Comparison of ENCODE assay signal across 9 mouse cellular contexts in genomic region chr17:45610144-45610866, GRCm38 (mm10). TPM values are rescaled to one million over a fixed set of nuclear protein-coding genes. Genes with fewer than 3 reads are reported as not detected.
A peak's percentile ranks its signal among the peaks of the same experiment; 100 is the strongest.
DNase-seq lines count a peak whose midpoint lies in the region; ATAC-seq and TF ChIP-seq lines count a peak whose summit lies in the region.
"Had no signal": no experiment of that assay in that cellular context is flagged by ENCODE, and none has a peak within 500 bp of the region (broad histone marks: within the 10 kb centered on the region; RNA-seq: fewer than 3 reads in every experiment).

No protein-coding gene starts in this region.

- no peak overlapping the region for H3K4me3 ChIP-seq in kidney, postnatal 0 days (replicated peaks; ENCODE audit: low read depth, low read length)
- no peak overlapping the region for H3K4me3 ChIP-seq in embryonic facial prominence, embryonic 12.5 days
- H3K4me3 ChIP-seq in intestine, embryonic 16.5 days (ENCODE audit: low read length): no peak overlapping the region
- H3K4me3 ChIP-seq in myocyte: no peak overlapping the region
- H3K4me3 ChIP-seq: neural tube, embryonic 12.5 days had no signal

- no peaks in the 10 kb centered on the region for H3K9me3 ChIP-seq in kidney, postnatal 0 days (replicated peaks; ENCODE audit: low read length)
- H3K9me3 ChIP-seq in embryonic facial prominence, embryonic 12.5 days: no peaks in the 10 kb centered on the region
- no peaks in the 10 kb centered on the region for H3K9me3 ChIP-seq in intestine, embryonic 16.5 days (ENCODE audit: control insufficient read depth, low read length)
- H3K9me3 ChIP-seq: neural tube, embryonic 12.5 days had no signal

- H3K4me1 ChIP-seq in kidney, postnatal 0 days (replicated peaks; ENCODE audit: insufficient read depth, low read length): no peaks in the 10 kb centered on the region; the same call in 1 of the 2 replicates
- H3K4me1 ChIP-seq in embryonic facial prominence, embryonic 12.5 days: peaks cover 4% of the 10 kb centered on the region; the same call in 1 of the 2 replicates
- H3K4me1 ChIP-seq in intestine, embryonic 16.5 days (ENCODE audit: control insufficient read depth, insufficient read depth, low read length): peaks cover 8% of the 10 kb centered on the region; the same call in 1 of the 2 replicates
- H3K4me1 ChIP-seq: neural tube, embryonic 12.5 days had no signal

- WGBS in kidney, postnatal 0 days: 45% methylated on average over 5 of the region's 5 CpGs
- WGBS in embryonic facial prominence, embryonic 12.5 days: 36% methylated on average over 5 of the region's 5 CpGs
- WGBS in intestine, embryonic 16.5 days: 40% methylated on average over 5 of the region's 5 CpGs

- peak; percentile 44 for DNase-seq in kidney, postnatal 0 days (ENCODE audit: low spot score)
- no peak for DNase-seq in kidney, adult 8-10 months
- DNase-seq in ovary, adult 18-20 months (ENCODE audit: low spot score): no peak

- no peaks in the 10 kb centered on the region for H3K27me3 ChIP-seq in kidney, postnatal 0 days (ENCODE audit: insufficient read depth, low read length)
- no peaks in the 10 kb centered on the region for H3K27me3 ChIP-seq in embryonic facial prominence, embryonic 12.5 days
- H3K27me3 ChIP-seq in intestine, embryonic 16.5 days (replicated peaks; ENCODE audit: control insufficient read depth, insufficient read depth, low read length): no peaks in the 10 kb centered on the region
- H3K27me3 ChIP-seq in myocyte (ENCODE audit: control insufficient read depth, insufficient read depth, insufficient read length): no peaks in the 10 kb centered on the region
- H3K27me3 ChIP-seq: neural tube, embryonic 12.5 days had no signal

- no peak overlapping the region for H3K9ac ChIP-seq in kidney, postnatal 0 days (ENCODE audit: low read depth, low read length)
- no peak overlapping the region for H3K9ac ChIP-seq in embryonic facial prominence, embryonic 12.5 days
- H3K9ac ChIP-seq in intestine, embryonic 16.5 days (ENCODE audit: low read depth, low read length): no peak overlapping the region
- H3K9ac ChIP-seq: neural tube, embryonic 12.5 days had no signal

- no peak for TF ChIP-seq CTCF in kidney, postnatal 0 days (IDR thresholded peaks at IDR 0.05; ENCODE audit: low read depth)

- H3K27ac ChIP-seq in kidney, postnatal 0 days: peak overlapping the region; percentile 39; the same call in 1 of the 2 replicates
- H3K27ac ChIP-seq in embryonic facial prominence, embryonic 12.5 days: 0 out of 2 replicates have a peak overlapping the region, but pooled peaks have one; percentile 60
- H3K27ac ChIP-seq in intestine, embryonic 16.5 days (ENCODE audit: low read length): peak overlapping the region; percentile 52; the same call in 1 of the 2 replicates
- H3K27ac ChIP-seq: neural tube, embryonic 12.5 days had no signal

- no peak overlapping the region for H3K4me2 ChIP-seq in kidney, postnatal 0 days (ENCODE audit: low read length)
- no peak overlapping the region for H3K4me2 ChIP-seq in embryonic facial prominence, embryonic 12.5 days (replicated peaks)
- H3K4me2 ChIP-seq in intestine, embryonic 16.5 days (ENCODE audit: low read depth, low read length): no peak overlapping the region
- peak overlapping the region; percentile 58 for H3K4me2 ChIP-seq in myocyte (ENCODE audit: low read depth)
- H3K4me2 ChIP-seq: neural tube, embryonic 12.5 days had no signal

- no peak overlapping the region for H3ac ChIP-seq in myocyte (ENCODE audit: control insufficient read depth, insufficient read length)

- no peaks in the 10 kb centered on the region for H3K36me3 ChIP-seq in kidney, postnatal 0 days (ENCODE audit: insufficient read depth, low read length)
- H3K36me3 ChIP-seq in embryonic facial prominence, embryonic 12.5 days: no peaks in the 10 kb centered on the region
- H3K36me3 ChIP-seq in intestine, embryonic 16.5 days (ENCODE audit: control insufficient read depth, insufficient read depth, low read length): no peaks in the 10 kb centered on the region
- H3K36me3 ChIP-seq in myocyte (ENCODE audit: control insufficient read depth, insufficient read depth): no peaks in the 10 kb centered on the region
- H3K36me3 ChIP-seq: neural tube, embryonic 12.5 days had no signal

- no peak for ATAC-seq in kidney, postnatal 0 days (replicated peaks; ENCODE audit: low FRiP score, low read depth)
- no peak for ATAC-seq in embryonic facial prominence, embryonic 12.5 days (ENCODE audit: insufficient number of reproducible peaks, insufficient read depth, low FRiP score, low TSS enrichment)
- peak; percentile 48; the same call in 1 of the 2 replicates for ATAC-seq in intestine, embryonic 16.5 days
- ATAC-seq in erythroid progenitor cell, adult 5-6 weeks (replicated peaks; ENCODE audit: low FRiP score, poor library complexity, severe bottlenecking): no peak
- ATAC-seq in megakaryocyte progenitor cell, adult 5-6 weeks (replicated peaks; ENCODE audit: poor library complexity): no peak

- TF ChIP-seq POLR2A in myocyte (IDR thresholded peaks at IDR 0.05; ENCODE audit: insufficient read length, low read depth): peak; percentile 66

- no peaks in the 10 kb centered on the region for H3K79me2 ChIP-seq in myocyte (ENCODE audit: control insufficient read depth, insufficient read depth)

TF ChIP-seq in myocyte, 11 proteins besides CTCF, POLR2A, EP300 and RAD21:
- TF ChIP-seq MAX (IDR thresholded peaks at IDR 0.05; ENCODE audit: low read depth) (no peak), POLR2AphosphoS2 (IDR thresholded peaks at IDR 0.05; ENCODE audit: insufficient read length, low read depth) (peak; percentile 65)

RNA-seq across cellular contexts. Expression of gene Mymx, which starts 8.4 kb away (rescaled TPM):
- 16.7 and 18.4 TPM in 2 replicates for polyA plus RNA-seq in kidney, postnatal 0 days (2015; fragmentation: Nextera tagmentation; extraction: Ambion mirVana)
- polyA plus RNA-seq in embryonic facial prominence, embryonic 12.5 days (2016; fragmentation: Nextera tagmentation; extraction: Ambion mirVana): 9.2 and 10.7 TPM in 2 replicates
- 0.22 and 0.64 TPM in 2 replicates for polyA plus RNA-seq in intestine, embryonic 16.5 days (2015; fragmentation: Nextera tagmentation; extraction: Ambion mirVana)
- polyA plus RNA-seq in myocyte (2012; fragmentation: generic; extraction: Trizol): 576 TPM
- total RNA-seq in erythroid progenitor cell, adult 5-6 weeks (2015; ENCODE audit: low replicate concordance): not detected in 2 replicates
- total RNA-seq in erythroid progenitor cell, adult 5-6 weeks (2017; ENCODE audit: low replicate concordance): not detected in 2 replicates
- not detected in 2 replicates for total RNA-seq in megakaryocyte progenitor cell, adult 5-6 weeks (2015)
- total RNA-seq in megakaryocyte progenitor cell, adult 5-6 weeks (2017): not detected in 2 replicates

RNA-seq across cellular contexts. Expression of gene Slc29a1, which starts 10.9 kb away (rescaled TPM):
- polyA plus RNA-seq in kidney, postnatal 0 days (2015; fragmentation: Nextera tagmentation; extraction: Ambion mirVana): 93.6 and 101 TPM in 2 replicates
- polyA plus RNA-seq in embryonic facial prominence, embryonic 12.5 days (2016; fragmentation: Nextera tagmentation; extraction: Ambion mirVana): 59.1 and 60.5 TPM in 2 replicates
- polyA plus RNA-seq in intestine, embryonic 16.5 days (2015; fragmentation: Nextera tagmentation; extraction: Ambion mirVana): 73.4 and 83.1 TPM in 2 replicates
- 913 TPM for polyA plus RNA-seq in myocyte (2012; fragmentation: generic; extraction: Trizol)
- 101 and 133 TPM in 2 replicates for total RNA-seq in erythroid progenitor cell, adult 5-6 weeks (2015; ENCODE audit: low replicate concordance)
- 108 and 151 TPM in 2 replicates for total RNA-seq in erythroid progenitor cell, adult 5-6 weeks (2017; ENCODE audit: low replicate concordance)
- 43.5 and 67.7 TPM in 2 replicates for total RNA-seq in megakaryocyte progenitor cell, adult 5-6 weeks (2015)
- 64.1 and 64.3 TPM in 2 replicates for total RNA-seq in megakaryocyte progenitor cell, adult 5-6 weeks (2017)

RNA-seq across cellular contexts. Expression of gene Hsp90ab1, which starts 37.2 kb away (rescaled TPM):
- 1,330 and 1,432 TPM in 2 replicates for polyA plus RNA-seq in kidney, postnatal 0 days (2015; fragmentation: Nextera tagmentation; extraction: Ambion mirVana)
- 1,470 and 1,480 TPM in 2 replicates for polyA plus RNA-seq in embryonic facial prominence, embryonic 12.5 days (2016; fragmentation: Nextera tagmentation; extraction: Ambion mirVana)
- polyA plus RNA-seq in intestine, embryonic 16.5 days (2015; fragmentation: Nextera tagmentation; extraction: Ambion mirVana): 1,309 and 1,475 TPM in 2 replicates
- polyA plus RNA-seq in myocyte (2012; fragmentation: generic; extraction: Trizol): 1,606 TPM
- total RNA-seq in erythroid progenitor cell, adult 5-6 weeks (2015; ENCODE audit: low replicate concordance): 200 and 204 TPM in 2 replicates
- total RNA-seq in erythroid progenitor cell, adult 5-6 weeks (2017; ENCODE audit: low replicate concordance): 235 and 237 TPM in 2 replicates
- total RNA-seq in megakaryocyte progenitor cell, adult 5-6 weeks (2015): 1,239 and 1,324 TPM in 2 replicates
- 2,380 and 2,713 TPM in 2 replicates for total RNA-seq in megakaryocyte progenitor cell, adult 5-6 weeks (2017)

RNA-seq across cellular contexts. Expression of gene Slc35b2, which starts 46.6 kb away (rescaled TPM):
- polyA plus RNA-seq in kidney, postnatal 0 days (2015; fragmentation: Nextera tagmentation; extraction: Ambion mirVana): 131 and 138 TPM in 2 replicates
- 108 and 109 TPM in 2 replicates for polyA plus RNA-seq in embryonic facial prominence, embryonic 12.5 days (2016; fragmentation: Nextera tagmentation; extraction: Ambion mirVana)
- polyA plus RNA-seq in intestine, embryonic 16.5 days (2015; fragmentation: Nextera tagmentation; extraction: Ambion mirVana): 132 and 136 TPM in 2 replicates
- 80.1 TPM for polyA plus RNA-seq in myocyte (2012; fragmentation: generic; extraction: Trizol)
- 15.5 and 18.4 TPM in 2 replicates for total RNA-seq in erythroid progenitor cell, adult 5-6 weeks (2015; ENCODE audit: low replicate concordance)
- total RNA-seq in erythroid progenitor cell, adult 5-6 weeks (2017; ENCODE audit: low replicate concordance): 10.3 and 14.0 TPM in 2 replicates
- total RNA-seq in megakaryocyte progenitor cell, adult 5-6 weeks (2015): 80.2 and 85.9 TPM in 2 replicates
- 84.9 and 120 TPM in 2 replicates for total RNA-seq in megakaryocyte progenitor cell, adult 5-6 weeks (2017)

RNA-seq across cellular contexts. Expression of gene Capn11, which starts 48.8 kb away (rescaled TPM):
- 0.17 TPM in 1 of 2 replicates, not detected in the other for polyA plus RNA-seq in kidney, postnatal 0 days (2015; fragmentation: Nextera tagmentation; extraction: Ambion mirVana)
- 0.75 and 0.91 TPM in 2 replicates for polyA plus RNA-seq in embryonic facial prominence, embryonic 12.5 days (2016; fragmentation: Nextera tagmentation; extraction: Ambion mirVana)
- polyA plus RNA-seq in intestine, embryonic 16.5 days (2015; fragmentation: Nextera tagmentation; extraction: Ambion mirVana): 0.17 and 0.33 TPM in 2 replicates
- 0.38 TPM for polyA plus RNA-seq in myocyte (2012; fragmentation: generic; extraction: Trizol)
- total RNA-seq in erythroid progenitor cell, adult 5-6 weeks (2015; ENCODE audit: low replicate concordance): 1.1 TPM in 1 of 2 replicates, not detected in the other
- 0.23 and 0.26 TPM in 2 replicates for total RNA-seq in erythroid progenitor cell, adult 5-6 weeks (2017; ENCODE audit: low replicate concordance)
- 0.07 TPM in 1 of 2 replicates, not detected in the other for total RNA-seq in megakaryocyte progenitor cell, adult 5-6 weeks (2015)
- total RNA-seq in megakaryocyte progenitor cell, adult 5-6 weeks (2017): 0.17 TPM in 1 of 2 replicates, not detected in the other

Comparison
In these comparisons a context has a peak if more than half of its experiments do, and no peak if none do; other contexts are left out.
1. RNA of gene Mymx, which starts 8.4 kb away (polyA plus RNA-seq): 576 TPM in myocyte (single experiment); 16.7 to 18.4 TPM in kidney, postnatal 0 days, 9.2 to 10.7 TPM in embryonic facial prominence, embryonic 12.5 days and 0.22 to 0.64 TPM in intestine, embryonic 16.5 days; every median in the first group is over 10 times any median in the second.
2. Peak in every context shown above with its lines, with median percentiles within 50 percentile points of each other: H3K27ac ChIP-seq.